Mouse (Mus musculus) testis, adult 2 months (tissue): ENCODE data around the gene Nrl. TPM values are rescaled to one million over a fixed set of nuclear protein-coding genes. Genes with fewer than 3 reads are reported as not detected.

Experiments used
- H3K27ac ChIP-seq: fragments of 200-500 bp; 2 replicates; pipeline ENCODE4 v1.5.1; 2012; ENCODE audit warnings: low read depth, low read length; ENCODE audit not compliant: control insufficient read depth, insufficient read depth
- H3K27me3 ChIP-seq: fragments of 200-500 bp; 2 replicates; pipeline ENCODE4 v1.6.1; 2012; ENCODE audit warnings: mild to moderate bottlenecking, low read length, moderate library complexity; ENCODE audit not compliant: control insufficient read depth, insufficient read depth
- H3K36me3 ChIP-seq: fragments of 200-500 bp; 2 replicates; pipeline ENCODE4 v1.6.1; 2012; ENCODE audit warnings: mild to moderate bottlenecking, low read length; ENCODE audit not compliant: control insufficient read depth, insufficient read depth
- H3K4me1 ChIP-seq: fragments of 200-500 bp; 2 replicates; pipeline ENCODE4 v1.6.1; 2012; ENCODE audit warnings: low read length; ENCODE audit not compliant: control insufficient read depth, insufficient read depth
- H3K4me3 ChIP-seq: fragments of 200-500 bp; 2 replicates; pipeline ENCODE4 v1.5.1; 2012; ENCODE audit warnings: low read depth, mild to moderate bottlenecking, low read length, moderate library complexity, mixed read lengths; ENCODE audit not compliant: control insufficient read depth
- CTCF ChIP-seq: fragments of 200-500 bp; IDR thresholded peaks from 2 replicates; pipeline ENCODE4 v1.5.1; 2012; ENCODE audit warnings: low read depth, mild to moderate bottlenecking, inconsistent platforms, low read length, moderate library complexity; ENCODE audit not compliant: control insufficient read depth, insufficient read depth, insufficient replicate concordance
- POLR2A ChIP-seq: fragments of 200-500 bp; IDR thresholded peaks from 2 replicates; pipeline ENCODE4 v1.6.1; 2012; ENCODE audit warnings: low read depth, mild to moderate bottlenecking, inconsistent platforms, low read length, moderate library complexity; ENCODE audit not compliant: control insufficient read depth
- polyA plus RNA-seq: library from polyadenylated mRNA; depleted of rRNA; stranded (reverse); fragments of >200 nt; gene quantifications from 2 replicates; pipeline ENCODE4 v1.2.3, GENCODE M21; 2012; rRNA removed

Nrl gene
- polyA plus RNA-seq, 1 experiment = 0.20 TPM

DNA sequence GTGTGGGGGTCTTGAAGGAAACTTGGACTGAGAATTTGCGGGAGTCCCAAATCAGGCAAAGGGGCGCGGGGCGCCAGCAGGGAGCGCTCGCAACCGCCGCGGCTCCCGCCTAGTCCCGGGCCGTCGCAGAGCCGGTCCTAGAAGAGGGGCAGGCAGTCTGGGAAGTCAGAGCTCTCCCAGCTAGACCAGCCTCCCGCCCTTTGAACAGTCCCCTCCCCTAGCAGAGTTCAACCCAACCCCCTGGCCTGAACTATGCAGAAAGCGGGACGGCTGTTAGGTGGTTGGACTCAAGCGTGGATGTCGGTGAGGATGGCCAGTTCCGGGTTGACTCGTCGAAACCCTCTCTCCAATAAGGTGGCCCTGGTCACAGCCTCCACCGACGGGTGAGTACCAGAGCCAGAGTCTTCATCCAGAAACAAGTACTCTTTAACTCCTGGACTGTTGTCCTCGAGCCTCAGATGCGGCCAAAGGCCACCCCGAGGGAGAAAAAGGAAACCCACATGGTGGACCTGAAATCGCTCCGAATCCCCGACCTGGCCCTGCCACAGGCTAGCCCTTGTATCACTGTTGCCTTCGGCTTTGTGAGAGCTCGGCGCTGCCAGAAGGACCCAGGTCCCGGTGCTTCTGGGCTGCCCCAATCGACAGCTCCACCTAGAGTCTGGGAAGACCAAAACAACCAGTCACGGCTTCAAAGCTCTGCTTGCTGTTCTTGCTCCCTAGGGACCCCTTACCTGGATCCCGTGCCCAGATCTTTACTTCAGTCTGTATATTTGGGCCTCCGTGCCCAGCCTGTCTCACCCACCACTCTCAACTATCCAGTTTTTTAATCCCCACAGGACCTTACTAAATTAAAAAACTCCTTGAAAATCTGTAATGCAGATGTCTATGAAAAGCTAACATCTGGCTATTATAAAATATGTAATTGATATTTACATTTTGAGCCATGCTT lies 45.9 kb downstream of the Nrl start, which contains the start of gene Dhrs4:
Gene Dhrs4 (plus strand): TSS at position 108 of the 949 bp plus-strand sequence.
- H3K36me3 ChIP-seq = no peaks in the 10 kb centered on the region
- no peaks in the 10 kb centered on the region for H3K27me3 ChIP-seq
- H3K27ac ChIP-seq = peak within 1 kb of the TSS; percentile 51
- H3K4me3 ChIP-seq = peak within 1 kb of the TSS; percentile 89
- peaks cover 11% of the 10 kb centered on the region for H3K4me1 ChIP-seq
- peak; percentile 51 for TF ChIP-seq POLR2A
- peak; percentile 43; the same call in 1 of the 2 replicates for TF ChIP-seq CTCF

DNA sequence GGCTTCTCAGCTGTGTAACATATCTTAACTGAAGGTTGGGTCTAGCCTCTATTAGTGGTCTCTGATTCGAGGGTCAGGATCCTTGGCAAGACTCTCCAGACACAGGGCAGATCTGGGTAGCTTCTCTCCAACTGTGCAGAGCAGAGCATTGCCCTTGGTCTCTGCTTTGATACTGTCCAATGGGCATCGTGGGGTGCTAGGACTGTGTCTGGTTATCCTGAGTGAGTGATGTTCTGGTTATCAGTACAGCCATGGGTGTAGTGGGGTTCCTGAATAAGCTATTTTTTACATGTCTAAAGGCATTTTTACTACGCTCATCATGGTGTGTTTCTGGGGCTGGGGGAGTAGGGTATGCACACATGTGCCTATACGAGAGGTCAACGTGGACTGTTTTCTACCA lies 47.0 kb downstream of the Nrl start:
- Histone ChIP-seq H3K27ac (no peak overlapping the region), H3K36me3 (no peaks in the 10 kb centered on the region), H3K4me1 (peaks cover 11% of the 10 kb centered on the region), H3K4me3 (no peak overlapping the region), H3K27me3 (no peaks in the 10 kb centered on the region)
- TF ChIP-seq POLR2A = no peak
- no peak for TF ChIP-seq CTCF

- Histone ChIP-seq H3K27me3 (no peaks in the 10 kb centered on the region), H3K27ac (no peak overlapping the region), H3K36me3 (no peaks in the 10 kb centered on the region), H3K4me3 (no peak overlapping the region), H3K4me1 (peaks cover 11% of the 10 kb centered on the region)
- no peak for TF ChIP-seq POLR2A
- no peak for TF ChIP-seq CTCF
Observed at GRCm38 (mm10) chr14:55477421-55477820, 47.4 kb downstream of the Nrl start.

DNA sequence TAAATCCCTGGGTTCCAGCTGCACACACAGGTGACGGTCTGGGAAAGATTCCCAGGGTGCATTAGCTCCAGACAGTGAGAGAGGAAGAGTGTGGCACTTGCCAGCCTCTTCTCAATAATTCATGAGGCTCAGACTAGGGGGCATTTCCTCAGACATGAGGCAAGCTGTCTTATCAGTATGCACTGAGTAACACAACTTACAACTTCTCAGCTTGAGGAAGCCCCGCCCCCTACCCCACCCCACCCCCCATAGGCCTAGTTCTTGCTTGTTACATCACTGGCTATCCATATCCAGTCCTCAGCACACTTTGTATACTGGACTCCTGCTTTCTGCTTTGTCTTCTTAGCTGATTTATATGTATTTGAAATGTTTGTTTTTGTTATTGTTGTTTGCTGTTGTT lies 49.1 kb downstream of the Nrl start:
- no peak for TF ChIP-seq CTCF
- peaks cover 14% of the 10 kb centered on the region for H3K4me1 ChIP-seq
- H3K27me3 ChIP-seq = no peaks in the 10 kb centered on the region
- no peak overlapping the region for H3K27ac ChIP-seq
- no peak overlapping the region for H3K4me3 ChIP-seq
- H3K36me3 ChIP-seq = no peaks in the 10 kb centered on the region

- TF ChIP-seq POLR2A = no peak
- TF ChIP-seq CTCF = no peak
- Histone ChIP-seq H3K4me3 (no peak overlapping the region), H3K4me1 (peaks cover 4% of the 10 kb centered on the region), H3K27ac (no peak overlapping the region), H3K36me3 (no peaks in the 10 kb centered on the region), H3K27me3 (no peaks in the 10 kb centered on the region)
Observed at GRCm38 (mm10) chr14:55470806-55471205, 54.0 kb downstream of the Nrl start.

GRCm38 (mm10) chr14:55469821-55470220 lies 55.0 kb downstream of the Nrl start:
- H3K4me3 ChIP-seq = no peak overlapping the region
- H3K27me3 ChIP-seq = no peaks in the 10 kb centered on the region
- no peaks in the 10 kb centered on the region for H3K36me3 ChIP-seq
- peaks cover 4% of the 10 kb centered on the region for H3K4me1 ChIP-seq
- no peak for TF ChIP-seq CTCF
- no peak for TF ChIP-seq POLR2A
- H3K27ac ChIP-seq = no peak overlapping the region

DNA sequence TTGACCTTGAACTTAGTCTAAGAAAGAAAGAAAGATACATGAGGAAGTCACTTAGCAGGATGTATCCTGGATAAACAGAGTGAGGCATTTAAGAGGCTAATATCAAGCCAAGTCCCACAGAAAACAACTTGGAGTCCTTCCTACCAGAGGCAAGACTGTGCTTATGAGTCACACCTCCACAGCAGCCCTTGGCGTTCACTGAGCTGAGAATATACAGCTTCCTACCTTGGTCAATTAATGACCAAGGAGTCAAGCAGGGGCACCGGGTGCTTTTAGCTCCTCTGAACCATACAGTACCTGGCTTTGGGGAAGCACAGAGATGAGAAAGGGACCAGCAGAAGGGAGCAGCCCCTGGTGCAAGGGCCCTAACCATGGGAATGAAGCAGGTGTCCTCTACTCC lies 55.7 kb downstream of the Nrl start:
- no peak overlapping the region for H3K4me3 ChIP-seq
- no peak for TF ChIP-seq POLR2A
- no peaks in the 10 kb centered on the region for H3K36me3 ChIP-seq

More for the DNA sequence above, 55.7 kb downstream of the Nrl start:
- no peaks in the 10 kb centered on the region for H3K27me3 ChIP-seq
- H3K4me1 ChIP-seq = peaks cover 4% of the 10 kb centered on the region
- H3K27ac ChIP-seq = no peak overlapping the region

Other genes starting within 250 kb of the Nrl start
- 27.2 and 28.8 TPM in 2 replicates for gene Dhrs4, start 46.2 kb downstream of the Nrl start, polyA plus RNA-seq
- 1.8 and 1.9 TPM in 2 replicates for gene Carmil3, start 34.3 kb downstream of the Nrl start, polyA plus RNA-seq
- gene Cpne6, start 14.5 kb downstream of the Nrl start, polyA plus RNA-seq = 0.06 and 0.29 TPM in 2 replicates
- 2.8 and 5.7 TPM in 2 replicates for gene Pck2, start 15.3 kb upstream of the Nrl start, polyA plus RNA-seq
- gene Dcaf11, start 35.0 kb upstream of the Nrl start, polyA plus RNA-seq = 54.5 and 60.7 TPM in 2 replicates
- gene A730061H03Rik, start 35.4 kb upstream of the Nrl start, polyA plus RNA-seq = 2.1 and 2.3 TPM in 2 replicates
- 40.2 and 52.7 TPM in 2 replicates for gene Fitm1, start 50.6 kb upstream of the Nrl start, polyA plus RNA-seq
- gene Psme1, start 53.1 kb upstream of the Nrl start, polyA plus RNA-seq = 7.6 and 8.4 TPM in 2 replicates
- 5.8 and 6.4 TPM in 2 replicates for gene Emc9, start 60.3 kb upstream of the Nrl start, polyA plus RNA-seq
- gene Psme2, start 66.1 kb upstream of the Nrl start, polyA plus RNA-seq = 10.2 and 14.9 TPM in 2 replicates
- gene Rnf31, start 66.7 kb upstream of the Nrl start, polyA plus RNA-seq = 7.8 and 8.9 TPM in 2 replicates
- gene Irf9, start 78.6 kb upstream of the Nrl start, polyA plus RNA-seq = 4.1 and 4.4 TPM in 2 replicates
- 65.8 and 78.1 TPM in 2 replicates for gene Rec8, start 93.1 kb upstream of the Nrl start, polyA plus RNA-seq
- 519 and 558 TPM in 2 replicates for gene Ipo4, start 111.0 kb upstream of the Nrl start, polyA plus RNA-seq
- gene Gm49378, start 112.9 kb upstream of the Nrl start, polyA plus RNA-seq = 1.9 and 2.1 TPM in 2 replicates
- 18.2 and 21.3 TPM in 2 replicates for gene Tm9sf1, start 118.8 kb upstream of the Nrl start, polyA plus RNA-seq
- gene Tssk4, start 125.2 kb upstream of the Nrl start, polyA plus RNA-seq = 197 and 200 TPM in 2 replicates
- gene Mdp1, start 135.5 kb upstream of the Nrl start, polyA plus RNA-seq = 4.1 TPM in 2 replicates
- gene Gmpr2, start 147.0 kb upstream of the Nrl start, polyA plus RNA-seq = 29.6 and 35.9 TPM in 2 replicates
- gene Nedd8, start 147.1 kb upstream of the Nrl start, polyA plus RNA-seq = 196 and 222 TPM in 2 replicates
- 26.8 and 30.0 TPM in 2 replicates for gene Tinf2, start 156.8 kb upstream of the Nrl start, polyA plus RNA-seq
- 0.27 and 0.65 TPM in 2 replicates for gene Tgm1, start 188.9 kb upstream of the Nrl start, polyA plus RNA-seq
- gene Rabggta, start 197.3 kb upstream of the Nrl start, polyA plus RNA-seq = 40.9 and 41.4 TPM in 2 replicates
- 322 and 330 TPM in 2 replicates for gene Dhrs1, start 220.7 kb upstream of the Nrl start, polyA plus RNA-seq
- 142 and 144 TPM in 2 replicates for gene Nop9, start 220.7 kb upstream of the Nrl start, polyA plus RNA-seq
- gene Cideb, start 233.5 kb upstream of the Nrl start, polyA plus RNA-seq = 0.13 TPM in 1 of 2 replicates, not detected in the other
- 0.07 and 0.11 TPM in 2 replicates for gene Ltb4r2, start 236.4 kb upstream of the Nrl start, polyA plus RNA-seq
- gene Ltb4r1, start 241.0 kb upstream of the Nrl start, polyA plus RNA-seq = 0.11 and 0.20 TPM in 2 replicates